Mouse (Mus musculus) liver (tissue): ENCODE measurements around the gene Senp5.

Experiments
- DNase-seq: peaks from one replicate; pipeline ENCODE4 v3.0.0-alpha.2; 2020; ENCODE audit warnings: mixed read lengths

The Senp5 gene

DNA sequence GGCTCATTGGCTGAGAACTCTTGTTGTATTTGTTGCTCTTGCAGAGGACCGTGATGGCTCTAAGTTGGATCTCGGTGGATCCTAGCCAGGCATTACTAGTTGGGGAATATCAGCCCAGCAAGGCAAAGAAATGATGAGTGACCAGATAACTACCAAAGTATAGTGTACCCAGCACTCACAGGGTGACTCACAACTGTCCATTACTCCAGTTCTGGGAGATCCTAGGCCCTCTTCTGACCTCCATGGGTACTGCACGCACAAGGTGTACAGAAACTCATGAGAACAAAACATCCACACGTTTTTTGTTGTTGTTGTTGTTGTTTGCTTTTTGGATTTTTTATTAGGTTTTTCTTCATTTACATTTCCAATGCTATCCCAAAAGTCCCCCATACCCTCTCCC is 66.5 kb downstream of the Senp5 start:
- DNase-seq: no peak

DNA sequence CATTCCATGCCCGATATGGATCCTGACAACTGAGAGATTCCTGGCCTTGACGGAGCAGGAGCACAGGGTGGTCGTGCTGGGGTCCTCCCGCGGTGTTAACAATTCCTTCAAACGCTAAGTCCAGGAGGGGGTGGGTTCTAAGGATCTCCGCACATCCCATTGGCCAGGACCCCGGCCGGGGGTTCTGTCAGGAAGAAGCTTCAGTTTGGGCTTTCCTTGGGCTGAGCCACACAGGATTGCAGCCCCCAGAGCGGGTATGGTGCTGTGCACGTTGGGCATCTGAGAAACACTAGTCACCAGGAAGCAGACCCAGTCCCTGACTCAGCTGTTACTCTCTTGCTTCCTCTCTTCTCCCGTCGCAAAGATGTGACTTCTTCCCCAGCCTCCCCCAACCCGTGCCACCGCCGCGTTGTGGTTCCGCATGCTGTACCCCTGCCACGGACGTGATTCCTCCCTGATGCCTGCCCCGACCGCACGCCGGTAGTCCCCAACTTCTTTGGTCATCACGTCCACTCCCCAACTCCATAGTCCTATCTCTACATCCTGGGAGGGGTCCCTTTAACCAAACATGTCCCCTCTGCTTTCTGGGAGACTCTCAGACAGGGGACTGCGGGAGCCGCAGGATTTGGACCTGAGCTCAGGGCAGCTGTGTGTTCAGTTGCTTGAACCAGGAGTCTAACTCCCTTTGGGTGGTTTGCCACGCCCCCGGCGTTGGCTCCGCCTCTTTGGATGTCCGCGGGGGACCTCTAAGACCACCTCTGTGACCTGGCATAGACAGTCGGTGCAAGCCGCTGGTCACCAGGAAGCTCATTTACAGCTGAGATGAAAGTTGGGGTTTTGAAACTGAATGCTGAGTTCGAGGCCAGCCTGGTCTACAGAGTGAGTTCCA is 67.8 kb downstream of the Senp5 start:
- DNase-seq: no peak

DNA sequence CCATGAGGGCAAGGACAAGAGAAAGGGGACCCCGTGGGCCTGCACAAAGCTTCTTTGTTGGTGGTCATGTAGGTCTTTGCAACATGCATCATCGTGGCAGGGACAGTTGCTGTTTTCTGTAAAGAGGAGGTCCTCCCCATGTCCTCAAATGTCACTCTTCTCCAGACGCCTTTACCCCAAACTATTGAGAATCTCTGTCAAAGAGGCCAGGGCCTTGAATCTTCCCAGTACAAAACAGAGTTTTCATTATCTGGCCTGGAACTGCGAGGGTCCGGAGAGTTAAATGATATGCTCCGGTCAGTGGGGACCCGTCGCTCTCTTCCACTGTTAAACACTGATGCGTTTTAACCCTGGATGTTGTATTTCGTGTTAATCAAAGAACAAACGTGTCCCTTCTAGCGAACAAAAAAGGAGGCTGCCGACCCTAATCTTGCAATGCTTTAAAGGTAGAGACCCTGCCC is 68.5 kb downstream of the Senp5 start:
- no peak for DNase-seq

DNA sequence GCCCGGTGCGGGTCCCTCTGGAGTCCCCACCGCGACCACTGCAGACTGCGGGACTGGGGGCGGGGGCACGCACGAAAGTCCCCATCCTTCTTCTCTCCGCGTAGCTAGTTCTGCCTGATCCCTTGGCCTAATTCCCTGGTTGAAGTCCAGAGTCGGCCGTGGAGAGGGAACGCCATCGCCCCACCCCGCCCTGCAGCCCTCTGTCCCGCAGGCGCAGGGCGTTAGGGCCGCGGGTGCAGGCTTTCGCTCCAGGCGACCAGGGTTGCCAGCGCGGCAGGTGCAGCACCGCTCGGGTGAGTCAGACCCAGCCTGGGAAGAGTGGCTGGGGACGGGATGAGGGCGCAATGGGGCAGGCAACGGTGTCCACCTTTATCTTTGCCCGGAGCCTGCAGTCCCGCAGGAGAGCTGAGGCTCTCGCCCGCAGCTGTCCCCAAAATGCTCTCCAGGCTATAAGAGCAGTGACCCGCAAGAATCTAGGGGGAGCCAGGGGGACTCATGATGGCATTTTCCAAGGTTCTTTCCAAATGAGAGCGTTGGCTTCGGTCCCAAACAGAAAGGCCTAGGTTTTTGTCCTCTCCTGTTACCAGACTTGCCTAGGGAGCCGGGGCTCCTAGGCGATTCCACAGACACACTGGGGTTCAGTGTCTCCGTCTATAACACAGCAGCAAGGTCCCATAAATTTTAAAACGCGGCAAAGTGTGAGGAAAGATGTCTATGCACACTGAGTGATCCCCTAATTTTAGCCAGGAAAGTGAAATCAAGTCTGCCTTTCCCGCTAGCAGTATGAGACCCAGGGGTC is 69.1 kb downstream of the Senp5 start, which contains the start of gene Pigz:
Pigz (plus strand) TSS at position 101 of the 799 bp plus-strand sequence.
- DNase-seq: no peak

DNA sequence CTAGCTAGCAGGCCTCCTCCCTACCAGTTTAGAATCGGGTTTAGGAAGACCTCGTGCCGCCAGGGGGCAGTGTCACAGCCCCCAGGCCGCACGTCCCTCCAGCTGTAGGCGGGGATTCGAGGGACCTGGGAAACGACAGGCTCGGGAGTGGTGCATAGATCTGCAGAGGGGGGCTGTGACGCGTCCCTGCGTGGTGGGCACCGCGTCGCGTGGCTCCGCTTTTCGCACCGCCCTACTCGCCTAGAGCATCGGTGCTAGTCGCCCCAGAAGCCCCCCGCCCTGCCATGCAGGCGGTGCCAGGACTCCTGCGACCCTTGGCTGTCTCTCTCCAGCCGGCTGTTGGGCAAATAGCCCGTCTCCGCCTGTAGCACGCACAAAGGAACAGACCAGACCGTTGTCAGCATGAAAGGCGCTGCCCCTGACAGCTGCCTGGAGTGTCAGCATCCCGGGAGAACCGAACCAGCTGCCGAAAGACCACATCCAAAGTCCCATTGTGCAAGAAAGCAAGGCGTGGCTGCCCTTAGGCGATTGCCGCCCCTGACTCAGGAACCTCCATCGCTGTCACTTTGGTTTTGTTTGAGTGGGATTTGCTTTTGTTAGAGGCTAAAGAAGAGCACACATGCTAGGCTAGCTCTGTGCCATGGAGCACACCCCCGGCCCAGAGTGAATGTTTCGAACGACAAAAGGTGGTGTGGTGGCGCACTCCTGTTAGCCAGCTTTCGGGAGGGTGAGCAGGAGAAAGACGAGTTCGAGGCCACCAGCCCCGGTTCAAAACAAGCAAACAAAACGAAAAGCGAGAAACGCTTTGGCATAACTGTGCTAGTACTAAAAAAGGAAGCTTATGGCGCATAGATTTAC is 70.0 kb downstream of the Senp5 start:
- peak; percentile 79 for DNase-seq

DNA sequence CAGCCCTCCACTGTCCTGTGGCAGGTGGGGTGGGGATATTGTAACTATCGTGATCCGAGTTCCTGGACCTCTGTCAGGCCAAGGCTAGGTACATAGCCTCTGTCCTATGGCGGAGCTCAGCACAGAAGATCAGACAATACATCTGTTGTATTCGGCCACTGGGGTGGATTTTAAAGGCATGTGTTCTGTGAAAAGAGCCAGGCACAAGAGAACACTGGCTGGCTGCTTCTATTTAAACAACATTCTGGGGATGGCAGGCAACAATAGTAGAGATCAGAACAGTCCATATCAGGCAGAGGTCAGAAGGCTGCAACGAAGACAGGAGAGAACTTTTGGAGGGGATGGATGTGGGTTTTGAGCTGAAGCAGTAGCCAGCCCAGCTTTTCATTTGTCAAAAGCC is 70.8 kb downstream of the Senp5 start:
- no peak for DNase-seq

DNA sequence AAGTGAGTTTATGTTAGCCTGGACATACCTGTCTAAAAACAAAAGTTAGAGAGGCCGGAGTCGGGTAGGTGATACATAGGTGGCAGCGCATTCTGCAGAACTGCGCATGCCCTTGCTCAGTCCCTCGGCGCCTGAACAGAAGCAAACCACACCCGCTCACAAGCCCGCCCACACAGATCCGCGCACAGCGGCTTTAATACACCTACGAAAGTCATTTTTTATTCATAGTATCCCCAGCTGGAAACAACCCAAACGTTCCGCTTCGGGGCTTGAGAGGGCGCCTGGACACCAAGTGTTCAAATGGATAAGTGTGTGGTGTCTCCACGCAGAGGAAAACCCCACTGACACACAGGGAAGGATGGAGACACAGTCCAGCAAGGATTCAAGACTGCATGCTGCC is 71.8 kb downstream of the Senp5 start:
- DNase-seq: no peak

DNA sequence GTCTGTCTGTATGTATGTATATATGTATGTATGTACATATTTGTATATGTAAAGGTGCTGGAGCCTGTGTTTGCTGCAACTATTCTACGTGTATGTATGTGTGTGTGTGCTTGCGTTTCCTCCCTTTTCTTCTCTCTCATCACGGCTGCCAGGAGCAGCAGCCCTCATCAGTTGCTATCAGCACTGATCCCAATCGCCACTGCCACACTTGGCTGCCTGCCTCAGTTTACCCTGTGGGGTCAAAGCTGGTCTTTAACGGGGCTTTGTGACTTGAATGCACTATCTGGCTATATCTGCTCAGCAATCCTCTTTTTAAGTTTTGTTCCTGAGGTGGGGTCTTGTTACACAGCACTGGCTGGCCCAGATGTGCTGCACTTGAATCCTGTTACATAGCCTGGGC is 75.7 kb downstream of the Senp5 start:
- no peak for DNase-seq

DNA sequence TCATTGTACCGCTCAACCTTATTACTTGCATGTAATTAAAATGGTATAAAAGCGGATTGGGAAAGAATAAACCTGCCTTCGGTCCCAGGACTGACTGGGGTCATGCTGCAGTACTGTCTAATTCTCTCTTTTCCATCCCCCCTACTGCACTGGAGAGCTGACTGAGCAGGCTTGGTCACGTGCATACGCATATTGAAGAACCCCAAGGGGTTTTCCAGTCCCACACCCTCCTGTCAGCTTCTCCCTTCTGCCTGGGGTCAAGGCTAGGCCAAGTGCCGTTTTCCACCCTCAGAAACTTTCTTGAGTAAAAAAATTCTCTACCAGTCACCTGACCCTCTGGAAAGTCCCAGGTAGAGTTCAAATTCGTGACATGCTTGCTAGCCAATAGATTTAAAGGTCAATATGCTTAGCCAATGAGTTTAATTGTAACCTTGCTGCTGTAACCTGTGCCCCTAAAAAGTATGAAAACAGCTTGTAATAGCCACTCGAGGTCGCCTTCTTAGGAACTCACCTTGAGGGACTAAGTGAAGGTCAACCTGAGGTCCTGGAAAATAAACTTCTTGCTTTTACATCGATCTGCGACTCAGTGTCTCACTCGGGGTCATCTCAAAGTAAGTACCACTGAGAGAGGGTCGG is 76.4 kb downstream of the Senp5 start:
- no peak for DNase-seq

DNA sequence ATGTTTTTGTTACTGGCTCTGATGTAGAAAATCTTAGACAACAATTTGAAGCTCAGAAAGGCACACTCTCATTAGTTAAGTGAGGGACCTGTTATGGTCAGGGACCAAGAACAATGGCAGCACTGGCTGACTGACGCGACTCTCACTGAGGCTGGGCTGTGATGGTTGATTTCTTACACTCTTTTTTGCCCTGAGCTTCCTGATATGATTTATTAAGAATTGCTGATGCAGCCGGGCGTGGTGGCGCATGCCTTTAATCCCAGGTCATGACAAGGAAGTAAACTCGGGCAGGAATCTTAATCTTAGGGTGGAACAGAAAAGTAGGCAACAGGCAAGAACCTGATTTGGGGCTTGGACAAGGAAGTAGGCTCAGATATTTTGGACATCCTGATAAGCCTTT is 77.0 kb downstream of the Senp5 start:
- no peak for DNase-seq

DNA sequence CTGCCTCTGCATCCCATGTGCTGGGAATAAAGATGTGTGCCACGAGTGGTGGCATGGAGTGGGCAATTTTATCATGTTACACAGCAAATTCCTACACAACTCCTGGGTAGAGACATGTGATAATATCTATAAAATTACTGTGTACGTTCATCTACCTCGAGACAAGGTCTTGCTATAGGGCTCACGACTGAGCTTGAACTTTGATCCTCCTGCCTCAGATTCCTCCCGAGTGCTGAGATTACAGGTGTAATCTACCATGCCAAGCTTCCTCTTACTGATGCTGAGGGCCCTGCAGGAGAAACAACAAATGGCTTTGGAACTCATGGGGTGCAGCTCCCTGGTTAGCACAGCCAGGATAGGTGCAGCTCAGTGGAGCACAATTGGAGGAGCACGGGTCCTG is 78.7 kb downstream of the Senp5 start:
- no peak for DNase-seq

DNA sequence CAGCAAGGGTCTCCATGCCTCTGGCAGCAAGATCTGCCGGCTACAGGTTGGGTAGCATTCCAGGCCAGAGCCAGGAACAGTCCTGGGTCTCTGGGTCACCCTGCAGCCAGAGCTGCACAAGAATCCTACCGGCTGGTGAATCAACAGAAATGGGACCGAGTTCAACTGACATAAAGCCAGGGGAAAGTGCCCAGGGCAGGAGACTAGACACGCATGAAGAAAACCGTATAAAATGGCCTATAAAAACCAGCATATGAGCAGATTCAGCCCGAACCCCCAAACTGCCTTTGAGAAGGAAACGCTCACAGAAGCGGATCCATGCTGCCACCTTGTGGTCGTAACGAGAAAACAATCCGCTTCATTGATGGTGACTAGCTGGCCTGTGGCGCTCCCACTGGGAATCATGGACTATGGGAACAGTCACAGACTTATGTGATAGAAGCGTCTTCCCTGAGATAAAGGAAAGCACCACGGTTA is 84.8 kb downstream of the Senp5 start:
- DNase-seq: peak; percentile 70

DNA sequence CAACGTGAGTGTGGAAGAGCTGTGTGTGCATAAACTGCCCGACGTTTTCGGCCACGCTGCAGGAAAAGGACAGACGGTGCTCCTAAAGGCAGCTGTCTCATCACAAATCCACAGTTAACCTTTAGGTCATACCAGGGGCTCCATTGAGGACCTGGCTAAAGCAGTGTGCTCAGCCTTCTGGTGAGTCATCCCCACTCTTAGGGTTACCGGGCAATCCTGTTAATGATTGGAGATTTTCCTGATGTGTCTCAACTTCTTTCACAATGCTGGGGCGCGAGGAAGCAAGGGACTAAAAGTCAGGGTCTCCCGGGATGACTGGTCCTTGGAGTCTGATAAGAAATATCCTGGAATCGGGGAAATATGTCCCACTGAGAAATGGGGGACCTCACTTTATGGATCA is 85.3 kb downstream of the Senp5 start:
- no peak for DNase-seq

DNA sequence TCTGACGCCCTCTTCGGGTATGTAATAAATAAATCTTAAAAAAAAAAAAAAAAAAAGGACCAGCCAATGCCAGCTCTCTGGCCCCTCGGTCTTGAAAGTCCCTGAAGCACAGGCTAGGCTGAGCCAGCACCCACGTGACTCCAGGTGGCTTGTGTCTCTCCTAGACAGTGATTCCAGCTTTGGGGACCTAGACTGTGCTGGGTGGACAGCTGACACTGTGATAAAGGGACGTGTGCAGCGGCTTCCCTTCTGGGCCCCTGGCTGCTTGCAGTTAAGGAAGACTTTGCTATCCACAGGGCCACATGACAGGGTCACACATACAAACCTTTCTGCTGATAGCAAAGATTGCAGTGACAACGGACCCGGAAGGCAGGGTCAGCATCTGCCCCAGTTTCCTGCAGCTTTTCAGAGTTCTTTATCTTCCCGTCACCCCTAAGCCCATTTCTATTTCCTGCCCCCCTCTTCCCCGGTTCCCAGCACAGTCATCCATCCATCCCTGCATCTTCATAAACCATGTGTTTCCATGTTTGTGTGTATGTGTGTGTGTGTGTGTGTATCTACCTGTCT is 92.7 kb downstream of the Senp5 start:
- no peak for DNase-seq
